Mouse (Mus musculus) c-Kit-positive CD71-positive TER-119-negative erythroid progenitor cells, embryonic 14.5 days (primary cell): ENCODE data around the gene Gm3543.
"Not testable (repeated sequence)": the region's sequence is repeated elsewhere in the genome, so short reads cannot be mapped to it uniquely, and the experiment has no call there.

Source experiments
- DNase-seq: peaks from one replicate; pipeline ENCODE4 v3.0.0-alpha.2; 2013; ENCODE audit warnings: low read depth

Gene Gm3543

GRCm38 (mm10) chr14:41983225-41983624 is at the start of gene Gm3543:
Gm3543 (minus strand) TSS chr14:41983325.
- DNase-seq, result not testable (repeated sequence)

DNA sequence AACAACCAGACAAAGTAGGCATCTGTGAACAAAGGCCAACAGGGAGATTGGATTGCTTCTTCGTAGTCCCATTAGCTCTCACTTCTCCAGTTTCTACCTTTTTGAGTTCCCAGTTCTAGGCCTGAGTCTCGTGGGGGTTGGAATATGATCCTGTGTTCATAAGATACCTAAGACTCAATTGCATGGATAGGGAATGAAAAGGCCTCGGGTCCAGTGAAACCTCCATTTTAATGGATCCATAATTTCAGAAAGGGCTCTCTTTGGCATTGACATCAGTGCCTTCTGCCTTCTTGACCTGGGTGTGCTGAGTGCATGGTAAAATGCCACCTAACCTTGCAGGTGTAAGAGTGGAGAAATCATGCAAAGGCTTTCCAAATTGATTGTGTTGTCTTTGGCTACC is 14.5 kb downstream of the Gm3543 start:
- DNase-seq, result not testable (repeated sequence)

GRCm38 (mm10) chr14:41967827-41968226 is 15.3 kb downstream of the Gm3543 start, which contains the start of gene Gm6401:
Gm6401 (minus strand) TSS chr14:41967927.
- DNase-seq, result not testable (repeated sequence)

DNA sequence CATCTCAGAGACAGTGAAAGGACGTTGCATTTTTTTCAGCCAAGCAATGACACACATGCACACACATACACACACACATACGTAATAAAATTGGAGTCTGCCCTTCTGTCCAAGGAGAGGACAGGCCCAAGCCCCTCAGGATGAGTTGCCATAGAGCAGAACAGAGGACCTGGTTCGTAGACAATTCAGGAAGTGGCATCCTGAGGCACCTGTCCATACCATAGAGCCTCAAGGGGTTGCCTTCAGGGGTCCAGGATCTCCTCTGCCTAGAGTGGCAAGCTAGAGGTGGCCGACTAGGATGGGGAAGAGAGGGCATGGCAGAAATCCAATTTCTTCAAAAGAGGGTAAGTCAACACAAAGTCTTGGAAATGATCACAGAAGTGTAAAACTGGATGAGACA is 19.0 kb downstream of the Gm3543 start:
- not testable (repeated sequence) for DNase-seq

GRCm38 (mm10) chr14:41943695-41944094 is 39.4 kb downstream of the Gm3543 start, which contains the start of gene 1700024B05Rik:
1700024B05Rik (plus strand) TSS chr14:41943995.
- not testable (repeated sequence) for DNase-seq
